In genomic region chr6:93699436-93699835, GRCm38 (mm10) we compare ENCODE assay signal across 12 mouse cellular contexts.
A peak's percentile ranks its signal among the peaks of the same experiment; 100 is the strongest.
DNase-seq lines count a peak whose midpoint lies in the region; ATAC-seq and TF ChIP-seq lines count a peak whose summit lies in the region.
"Had no signal": no experiment of that assay in that cellular context is flagged by ENCODE, and none has a peak within 500 bp of the region (broad histone marks: within the 10 kb centered on the region; RNA-seq: fewer than 3 reads in every experiment).

No protein-coding gene starts in this region.

- no peak overlapping the region for H3K4me2 ChIP-seq in intestine, postnatal 0 days (replicated peaks; ENCODE audit: low read depth)
- H3K4me2 ChIP-seq in intestine, embryonic 15.5 days (replicated peaks): no peak overlapping the region

- H3K27me3 ChIP-seq in intestine, postnatal 0 days (replicated peaks; ENCODE audit: control insufficient read depth, insufficient read depth, low read length): no peaks in the 10 kb centered on the region
- H3K27me3 ChIP-seq in intestine, embryonic 15.5 days (replicated peaks): no peaks in the 10 kb centered on the region
- H3K27me3 ChIP-seq in midbrain, embryonic 10.5 days (ENCODE audit: low read depth, poor library complexity, severe bottlenecking): no peaks in the 10 kb centered on the region

- peak; percentile 46 for DNase-seq in adrenal gland, adult 2 months
- no peak for DNase-seq in adrenal gland, postnatal 10 days
- DNase-seq in brain, adult 2 months (ENCODE audit: low read depth, low spot score): peak; percentile 76
- DNase-seq in layer of hippocampus, postnatal 36 days: peak; percentile 51 to 54
- DNase-seq in midbrain, embryonic 10.5 days (ENCODE audit: low spot score): no peak
- DNase-seq: heart, adult 18-20 months; heart, postnatal 36 days; thymus, postnatal 14 days had no signal

- no peak overlapping the region for H3K4me3 ChIP-seq in intestine, postnatal 0 days (ENCODE audit: low read depth, low read length)
- no peak overlapping the region for H3K4me3 ChIP-seq in intestine, embryonic 15.5 days (replicated peaks)
- H3K4me3 ChIP-seq in midbrain, embryonic 10.5 days: no peak overlapping the region
- H3K4me3 ChIP-seq: myocyte had no signal

- 73% methylated on average over 13 of the region's 13 CpGs for WGBS in intestine, postnatal 0 days
- WGBS in intestine, embryonic 15.5 days: 66% methylated on average over 13 of the region's 13 CpGs
- 89% methylated on average over 13 of the region's 13 CpGs for WGBS in midbrain, embryonic 10.5 days

- H3K36me3 ChIP-seq in intestine, postnatal 0 days (ENCODE audit: control insufficient read depth, insufficient read depth): peaks cover 17% of the 10 kb centered on the region
- H3K36me3 ChIP-seq in intestine, embryonic 15.5 days: no peaks in the 10 kb centered on the region
- peaks cover 64% of the 10 kb centered on the region for H3K36me3 ChIP-seq in midbrain, embryonic 10.5 days

- peak overlapping the region; percentile 28; the same call in 1 of the 2 replicates for H3K27ac ChIP-seq in intestine, postnatal 0 days (ENCODE audit: low read depth, low read length)
- no peak overlapping the region for H3K27ac ChIP-seq in intestine, embryonic 15.5 days
- no peak overlapping the region for H3K27ac ChIP-seq in midbrain, embryonic 10.5 days (replicated peaks)

- ATAC-seq in intestine, postnatal 0 days: no peak
- no peak for ATAC-seq in intestine, embryonic 15.5 days
- ATAC-seq in erythroblast, adult 5-6 weeks (replicated peaks; ENCODE audit: low FRiP score, poor library complexity, severe bottlenecking): no peak

- no peaks in the 10 kb centered on the region for H3K9me3 ChIP-seq in intestine, postnatal 0 days (ENCODE audit: control insufficient read depth)
- H3K9me3 ChIP-seq in intestine, embryonic 15.5 days: no peaks in the 10 kb centered on the region
- H3K9me3 ChIP-seq in midbrain, embryonic 10.5 days (replicated peaks): no peaks in the 10 kb centered on the region

- no peak for TF ChIP-seq CTCF in intestine, postnatal 0 days (IDR thresholded peaks at IDR 0.05; ENCODE audit: low read depth)

- no peak overlapping the region for H3K9ac ChIP-seq in intestine, postnatal 0 days (ENCODE audit: low read depth, low read length)
- H3K9ac ChIP-seq in intestine, embryonic 15.5 days: no peak overlapping the region

- H3K4me1 ChIP-seq in intestine, postnatal 0 days (replicated peaks; ENCODE audit: control insufficient read depth, insufficient read depth, low read length): no peaks in the 10 kb centered on the region
- no peaks in the 10 kb centered on the region for H3K4me1 ChIP-seq in intestine, embryonic 15.5 days (replicated peaks)
- peaks cover 39% of the 10 kb centered on the region for H3K4me1 ChIP-seq in midbrain, embryonic 10.5 days

Comparison
In these comparisons a context has a peak if more than half of its experiments do, and no peak if none do; other contexts are left out.
1. DNase-seq: peak in adrenal gland, adult 2 months (single experiment), brain, adult 2 months (single experiment) and layer of hippocampus, postnatal 36 days (2 of 2); none in adrenal gland, postnatal 10 days (single experiment) and midbrain, embryonic 10.5 days (single experiment).